Mouse (Mus musculus) embryonic facial prominence, embryonic 12.5 days (tissue): ENCODE measurements at regions not wholly inside any gene's neighbourhood (a gene's known extent, or its start where the extent isn't known, plus 50 kb on each side); places are given as distances from the start of the nearest gene placed in this dataset.

Source experiments
- ATAC-seq: fragments of 200-750 bp; cut with Nextera tagmentation; 2 replicates; pipeline ENCODE4 v1.8.0; 2017; ENCODE audit not compliant: insufficient number of reproducible peaks, insufficient read depth, low FRiP score, low TSS enrichment
- H3K27ac ChIP-seq: fragments of 300-500 bp; sonication (generic); 2 replicates; pipeline ENCODE4 v1.5.1; 2016; ENCODE audit warnings: mild to moderate bottlenecking
- H3K27me3 ChIP-seq: fragments of 300-500 bp; sonication (generic); 2 replicates; pipeline ENCODE4 v1.6.1; 2016; ENCODE audit warnings: mild to moderate bottlenecking, moderate library complexity
- H3K36me3 ChIP-seq: fragments of 300-500 bp; sonication (generic); 2 replicates; pipeline ENCODE4 v1.6.1; 2016; ENCODE audit warnings: mild to moderate bottlenecking
- H3K4me1 ChIP-seq: fragments of 300-500 bp; sonication (generic); 2 replicates; pipeline ENCODE4 v1.6.1; 2016
- H3K4me2 ChIP-seq: fragments of 300-500 bp; sonication (generic); replicated peaks from 2 replicates; pipeline ENCODE4 v1.6.1; 2016; ENCODE audit warnings: mild to moderate bottlenecking, moderate library complexity
- H3K4me3 ChIP-seq: fragments of 300-500 bp; sonication (generic); 2 replicates; pipeline ENCODE4 v1.5.1; 2016; ENCODE audit warnings: mild to moderate bottlenecking
- H3K9ac ChIP-seq: fragments of 300-500 bp; sonication (generic); 2 replicates; pipeline ENCODE4 v1.6.1; 2016; ENCODE audit warnings: mild to moderate bottlenecking, moderate library complexity
- H3K9me3 ChIP-seq: fragments of 300-500 bp; sonication (generic); 2 replicates; pipeline ENCODE4 v1.6.1; 2016; ENCODE audit warnings: mild to moderate bottlenecking, moderate library complexity
- whole genome bisulfite sequencing: fragments of 180-500 bp; shearing (Covaris S2); methylation state at CpG from one replicate; pipeline ENCODE4 v1.1.7; 2016; 5-methylcytosine and 5-hydroxymethylcytosine counted together

DNA sequence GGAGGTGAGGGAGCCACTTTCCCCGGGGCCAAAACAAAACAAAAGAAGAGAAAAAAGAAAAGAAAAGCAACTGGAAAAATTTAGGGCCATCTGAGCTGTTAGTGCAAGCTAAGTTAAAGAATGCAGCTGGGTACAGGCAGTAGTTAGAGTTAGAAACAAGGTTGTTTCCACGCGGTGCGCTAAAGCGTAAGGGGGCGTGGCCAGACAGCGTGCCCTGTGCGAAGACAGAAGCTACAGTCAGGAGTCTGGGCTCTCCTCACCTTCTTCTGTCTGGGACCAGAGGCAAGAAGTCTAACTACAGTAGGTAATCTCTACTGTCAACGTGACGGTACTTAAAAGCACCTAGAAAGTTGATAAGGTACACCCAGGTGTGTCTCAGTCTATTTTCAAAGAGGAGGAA lies 435.9 kb downstream of the Vrk1 start:
- Histone ChIP-seq H3K36me3 (no peaks in the 10 kb centered on the region), H3K4me3 (no peak overlapping the region), H3K27ac (no peak overlapping the region), H3K4me1 (no peaks in the 10 kb centered on the region), H3K4me2 (no peak overlapping the region), H3K9me3 (no peaks in the 10 kb centered on the region), H3K27me3 (no peaks in the 10 kb centered on the region), H3K9ac (no peak overlapping the region)
- ATAC-seq: no peak
- 62% methylated on average over 10 of the region's 10 CpGs for WGBS

- no peaks in the 10 kb centered on the region for H3K36me3 ChIP-seq
- H3K4me2 ChIP-seq: no peak overlapping the region
- H3K27ac ChIP-seq: no peak overlapping the region
- no peak for ATAC-seq
- no peak overlapping the region for H3K9ac ChIP-seq
- H3K9me3 ChIP-seq: no peaks in the 10 kb centered on the region
- no peak overlapping the region for H3K4me3 ChIP-seq
- no peaks in the 10 kb centered on the region for H3K4me1 ChIP-seq
- no peaks in the 10 kb centered on the region for H3K27me3 ChIP-seq
- WGBS: 56% methylated on average over 20 of the region's 20 CpGs
These were observed 437.0 kb downstream of the Vrk1 start for GRCm38 (mm10) chr12:106446876-106447532.

DNA sequence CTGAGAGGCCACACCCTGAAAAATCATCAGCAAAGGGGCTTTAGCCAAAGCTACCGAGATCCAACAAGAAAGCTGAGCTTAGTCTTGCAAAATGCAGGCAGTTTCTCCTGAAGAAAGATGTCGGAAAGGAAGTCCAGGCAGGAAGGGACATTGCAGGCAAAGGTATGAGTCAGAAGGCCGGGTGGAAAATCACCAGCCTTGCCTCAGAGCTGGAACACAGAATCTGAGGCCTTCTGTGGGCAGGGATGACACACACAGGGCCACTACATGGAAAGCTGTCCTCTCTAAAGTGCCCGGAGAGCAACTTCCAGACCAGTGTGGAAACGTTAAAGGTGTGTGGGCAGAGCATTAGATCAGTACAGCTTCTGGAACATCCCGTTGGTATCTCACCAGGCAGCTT lies 438.5 kb downstream of the Vrk1 start:
- Histone ChIP-seq H3K27ac (no peak overlapping the region), H3K9ac (no peak overlapping the region), H3K36me3 (no peaks in the 10 kb centered on the region), H3K4me3 (no peak overlapping the region), H3K27me3 (no peaks in the 10 kb centered on the region), H3K9me3 (no peaks in the 10 kb centered on the region), H3K4me1 (no peaks in the 10 kb centered on the region), H3K4me2 (no peak overlapping the region)
- WGBS: 85% methylated on average over 6 of the region's 6 CpGs
- ATAC-seq: no peak

DNA sequence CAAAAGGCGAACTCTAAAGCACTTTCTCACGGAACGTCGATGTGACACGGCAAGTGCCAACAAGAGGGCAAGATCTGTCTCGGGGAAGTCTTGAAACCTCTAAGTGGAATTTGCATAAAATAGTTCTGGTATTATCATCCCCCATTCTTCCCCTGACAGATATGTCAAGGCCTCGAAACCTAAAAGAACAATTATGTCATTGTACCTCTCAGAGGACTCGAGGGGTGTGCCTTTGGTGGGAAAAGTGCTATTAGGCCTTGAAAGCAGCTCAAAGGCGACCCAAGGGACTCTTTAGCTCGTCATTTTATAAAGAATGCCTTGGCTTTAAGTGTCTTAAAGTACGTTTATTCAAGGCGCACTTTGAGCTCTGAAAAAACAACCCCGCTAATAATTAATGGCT lies 443.5 kb downstream of the Vrk1 start:
- Histone ChIP-seq H3K4me2 (no peak overlapping the region), H3K4me3 (no peak overlapping the region), H3K36me3 (no peaks in the 10 kb centered on the region), H3K9me3 (no peaks in the 10 kb centered on the region), H3K9ac (no peak overlapping the region), H3K4me1 (no peaks in the 10 kb centered on the region), H3K27ac (no peak overlapping the region), H3K27me3 (0 out of 2 replicates have a peak, but pooled peaks cover 4% of the 10 kb centered on the region)
- ATAC-seq: no peak
- WGBS: 69% methylated on average over 13 of the region's 13 CpGs

- H3K4me3 ChIP-seq: no peak overlapping the region
- H3K27me3 ChIP-seq: 0 out of 2 replicates have a peak, but pooled peaks cover 4% of the 10 kb centered on the region
- H3K4me1 ChIP-seq: no peaks in the 10 kb centered on the region
- no peaks in the 10 kb centered on the region for H3K9me3 ChIP-seq
- no peak overlapping the region for H3K4me2 ChIP-seq
- no peak overlapping the region for H3K27ac ChIP-seq
- 39% methylated on average over 6 of the region's 6 CpGs for WGBS
- H3K9ac ChIP-seq: no peak overlapping the region
- no peaks in the 10 kb centered on the region for H3K36me3 ChIP-seq
- ATAC-seq: no peak
These were observed 448.2 kb downstream of the Vrk1 start for GRCm38 (mm10) chr12:106458215-106458614.

- no peaks in the 10 kb centered on the region for H3K4me1 ChIP-seq
- no peaks in the 10 kb centered on the region for H3K9me3 ChIP-seq
- no peak overlapping the region for H3K27ac ChIP-seq
- H3K9ac ChIP-seq: no peak overlapping the region
- no peak for ATAC-seq
- H3K27me3 ChIP-seq: 0 out of 2 replicates have a peak, but pooled peaks cover 4% of the 10 kb centered on the region
- H3K4me2 ChIP-seq: no peak overlapping the region
- H3K36me3 ChIP-seq: no peaks in the 10 kb centered on the region
- H3K4me3 ChIP-seq: no peak overlapping the region
- 83% methylated on average over 7 of the region's 7 CpGs for WGBS
These were observed 450.6 kb downstream of the Vrk1 start for GRCm38 (mm10) chr12:106460650-106461049.

DNA sequence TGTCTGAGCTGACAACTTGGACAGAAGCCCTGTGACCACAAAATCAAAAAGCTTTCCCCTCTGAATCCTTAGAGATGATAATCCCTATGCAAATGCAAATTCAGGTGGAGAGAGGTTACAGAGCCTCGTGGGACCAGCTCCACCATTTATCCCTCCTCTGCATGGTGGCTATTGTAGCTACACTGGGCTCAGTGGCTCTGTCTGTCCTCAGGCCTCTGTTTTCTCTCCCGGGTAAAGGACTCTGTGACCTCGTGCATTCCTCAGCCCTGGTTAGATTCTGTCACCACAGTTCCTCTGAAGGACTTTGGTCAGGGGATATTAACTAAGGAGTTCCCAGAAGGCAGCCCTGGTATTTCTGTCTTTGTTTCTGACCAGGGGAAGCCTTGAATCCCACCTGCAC lies 452.3 kb downstream of the Vrk1 start:
- 11% methylated on average over 3 of the region's 3 CpGs for WGBS

DNA sequence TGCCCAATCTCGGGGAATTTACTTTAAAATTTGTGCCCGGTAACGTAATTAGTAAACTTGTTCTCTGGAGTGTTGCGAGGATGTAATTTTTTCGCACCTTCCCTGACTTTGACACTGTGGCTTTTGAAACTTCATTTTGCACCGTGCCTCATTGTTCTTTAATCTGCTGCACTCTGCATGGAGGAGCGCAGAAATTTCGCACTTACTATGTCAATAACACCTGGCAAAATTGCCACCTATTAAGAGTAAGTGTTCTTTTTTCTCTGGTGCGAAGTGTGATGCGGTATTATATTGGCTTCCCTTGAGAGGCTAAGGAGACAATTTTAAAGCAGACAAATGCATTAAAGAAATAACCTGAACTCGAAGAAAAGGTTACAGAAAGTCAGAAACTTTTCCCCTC lies 454.7 kb downstream of the Vrk1 start:
- Histone ChIP-seq H3K27me3 (no peaks in the 10 kb centered on the region), H3K9ac (no peak overlapping the region), H3K27ac (no peak overlapping the region)

More for the DNA sequence above, 452.3 kb downstream of the Vrk1 start:
- no peak overlapping the region for H3K4me2 ChIP-seq
- H3K27ac ChIP-seq: no peak overlapping the region
- no peak overlapping the region for H3K4me3 ChIP-seq
- no peaks in the 10 kb centered on the region for H3K36me3 ChIP-seq
- no peaks in the 10 kb centered on the region for H3K27me3 ChIP-seq
- no peak for ATAC-seq
- H3K9me3 ChIP-seq: no peaks in the 10 kb centered on the region
- H3K9ac ChIP-seq: no peak overlapping the region
- no peaks in the 10 kb centered on the region for H3K4me1 ChIP-seq

DNA sequence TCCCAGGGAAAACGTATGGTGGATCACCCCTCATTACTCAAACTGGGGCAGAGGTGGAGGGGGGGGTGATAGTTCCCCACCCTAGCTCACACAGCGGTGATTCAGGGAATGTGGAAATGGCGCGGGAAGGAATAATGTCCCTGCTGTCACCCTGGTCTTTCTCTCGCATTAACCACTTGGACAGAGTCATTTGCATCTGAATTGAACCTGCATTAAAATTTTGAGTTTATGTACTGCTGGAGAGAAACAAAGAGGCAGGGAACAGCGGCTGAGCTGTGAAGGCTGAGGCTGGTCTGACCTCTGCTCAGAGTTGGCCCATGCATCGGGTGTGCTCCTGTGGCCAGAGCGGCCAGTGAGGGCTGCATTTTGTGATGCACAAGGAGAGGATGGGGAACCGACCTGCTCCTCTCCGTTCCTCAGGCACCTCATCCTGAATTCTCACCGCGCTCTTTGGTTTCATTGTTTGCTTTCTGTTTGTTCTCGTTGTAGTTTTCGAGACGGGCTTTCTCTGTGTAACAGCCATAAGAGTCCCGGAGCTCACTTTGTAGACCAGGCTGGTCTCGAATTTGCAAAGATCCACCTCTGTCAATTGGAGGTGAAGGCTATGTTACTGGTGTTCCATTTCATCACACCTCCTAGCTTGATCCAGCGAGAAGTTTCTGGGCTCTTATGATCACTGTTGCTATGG lies 458.3 kb downstream of the Vrk1 start:
- H3K36me3 ChIP-seq: no peaks in the 10 kb centered on the region
- H3K4me2 ChIP-seq: no peak overlapping the region
- WGBS: 67% methylated on average over 18 of the region's 18 CpGs
- H3K4me1 ChIP-seq: no peaks in the 10 kb centered on the region
- no peak overlapping the region for H3K27ac ChIP-seq
- ATAC-seq: no peak
- no peak overlapping the region for H3K4me3 ChIP-seq
- H3K9me3 ChIP-seq: no peaks in the 10 kb centered on the region
- no peaks in the 10 kb centered on the region for H3K27me3 ChIP-seq
- no peak overlapping the region for H3K9ac ChIP-seq

More for the DNA sequence above, 454.7 kb downstream of the Vrk1 start:
- ATAC-seq: no peak
- Histone ChIP-seq H3K4me1 (no peaks in the 10 kb centered on the region), H3K4me3 (no peak overlapping the region), H3K36me3 (no peaks in the 10 kb centered on the region), H3K4me2 (no peak overlapping the region), H3K9me3 (no peaks in the 10 kb centered on the region)
- 51% methylated on average over 11 of the region's 11 CpGs for WGBS

GRCm38 (mm10) chr12:106474501-106475165 lies 464.6 kb downstream of the Vrk1 start:
- Histone ChIP-seq H3K36me3 (no peaks in the 10 kb centered on the region), H3K4me2 (peak overlapping the region; percentile 36), H3K4me1 (peaks cover 6% of the 10 kb centered on the region), H3K9me3 (no peaks in the 10 kb centered on the region), H3K27me3 (peaks cover 15% of the 10 kb centered on the region), H3K9ac (no peak overlapping the region), H3K4me3 (0 out of 2 replicates have a peak overlapping the region, but pooled peaks have one; percentile 10), H3K27ac (no peak overlapping the region)
- WGBS: 9% methylated on average over 24 of the region's 24 CpGs
- no peak for ATAC-seq

GRCm38 (mm10) chr12:106475486-106476050 lies 465.5 kb downstream of the Vrk1 start:
- Histone ChIP-seq H3K9ac (no peak overlapping the region), H3K27ac (no peak overlapping the region), H3K9me3 (no peaks in the 10 kb centered on the region), H3K4me1 (peaks cover 6% of the 10 kb centered on the region), H3K4me2 (no peak overlapping the region), H3K4me3 (no peak overlapping the region), H3K36me3 (no peaks in the 10 kb centered on the region), H3K27me3 (peaks cover 22% of the 10 kb centered on the region)
- no peak for ATAC-seq
- 58% methylated on average over 8 of the region's 8 CpGs for WGBS
